Mouse (Mus musculus) spleen, adult 2 months (tissue): ENCODE results near the gene Oaf. TPM values are rescaled to one million over a fixed set of nuclear protein-coding genes. Genes with fewer than 3 reads are reported as not detected.

Experiments used
- DNase-seq, 2 experiments: peaks; one replicate each; pipeline versions ENCODE4 v3.0.0 to v3.0.0-alpha.2; 2012 to 2021; ENCODE audit warnings: low spot score in 2 of 2, low read depth in 1 of 2
- H3K27ac ChIP-seq: fragments of 200-500 bp; 2 replicates; pipeline ENCODE4 v1.5.1; 2012; ENCODE audit warnings: low read length, inconsistent platforms; ENCODE audit not compliant: insufficient read depth
- H3K27me3 ChIP-seq: fragments of 200-500 bp; 2 replicates; pipeline ENCODE4 v1.6.1; 2012; ENCODE audit warnings: mild to moderate bottlenecking, moderate library complexity, low read length, inconsistent platforms; ENCODE audit not compliant: control insufficient read depth, insufficient read depth
- H3K36me3 ChIP-seq: fragments of 200-500 bp; 2 replicates; pipeline ENCODE4 v1.6.1; 2012; ENCODE audit warnings: mild to moderate bottlenecking, low read length, inconsistent platforms; ENCODE audit not compliant: control insufficient read depth, insufficient read depth
- H3K4me1 ChIP-seq: fragments of 200-500 bp; 2 replicates; pipeline ENCODE4 v1.6.1; 2011; ENCODE audit warnings: inconsistent platforms; ENCODE audit not compliant: control insufficient read depth, insufficient read depth, insufficient read length
- H3K4me3 ChIP-seq: fragments of 200-500 bp; 2 replicates; pipeline ENCODE4 v1.5.1; 2011; ENCODE audit warnings: mild to moderate bottlenecking, inconsistent platforms; ENCODE audit not compliant: insufficient read depth, insufficient read length; ENCODE audit errors: extremely low read depth
- CTCF ChIP-seq: fragments of 200-500 bp; IDR thresholded peaks from 2 replicates; pipeline ENCODE4 v1.5.1; 2011; ENCODE audit warnings: mild to moderate bottlenecking, inconsistent platforms; ENCODE audit not compliant: insufficient read depth, insufficient read length, insufficient replicate concordance; ENCODE audit errors: extremely low read depth
- POLR2A ChIP-seq: fragments of 200-500 bp; IDR thresholded peaks from 2 replicates; pipeline ENCODE4 v1.6.1; 2011; ENCODE audit warnings: low read depth, low read length, inconsistent platforms
- WGBS: fragments of 180-500 bp; shearing (Covaris S2); methylation state at CpG from one replicate; pipeline ENCODE4 v1.1.7; 2018; 5-methylcytosine and 5-hydroxymethylcytosine counted together
- polyA plus RNA-seq: library from polyadenylated mRNA; depleted of rRNA; stranded (reverse); fragments of >200 nt; gene quantifications from 2 replicates; pipeline ENCODE4 v1.2.3, GENCODE M21; 2012

The Oaf gene
- polyA plus RNA-seq, 1 experiment, result 8.5 TPM

DNA sequence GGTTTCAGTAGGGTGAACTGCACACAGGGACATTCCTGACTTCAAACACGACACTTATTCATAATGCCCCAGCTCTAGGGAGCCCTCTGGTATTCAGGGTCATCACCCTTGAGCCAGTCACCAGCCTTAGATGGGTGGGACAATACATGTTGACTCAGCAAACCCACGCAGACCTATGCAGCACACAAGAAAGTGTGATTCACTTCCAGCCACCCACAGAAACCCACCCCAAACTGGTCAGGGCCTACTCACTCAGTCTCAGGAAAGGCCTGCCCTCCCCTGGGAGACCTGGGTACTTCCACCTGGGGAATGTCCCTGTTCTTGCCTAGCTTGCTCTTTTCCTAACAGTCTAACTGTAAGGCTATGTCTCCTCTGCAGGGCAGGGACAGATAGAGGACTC is 22.2 kb upstream of the Oaf start:
- H3K27ac ChIP-seq, result no peak overlapping the region
- no peak overlapping the region for H3K4me3 ChIP-seq
- DNase-seq, result no peak
- H3K27me3 ChIP-seq, result no peaks in the 10 kb centered on the region
- WGBS, result 63% methylated on average over 2 of the region's 2 CpGs
- no peaks in the 10 kb centered on the region for H3K36me3 ChIP-seq
- H3K4me1 ChIP-seq, result no peaks in the 10 kb centered on the region
- TF ChIP-seq CTCF (no peak), POLR2A (no peak)

DNA sequence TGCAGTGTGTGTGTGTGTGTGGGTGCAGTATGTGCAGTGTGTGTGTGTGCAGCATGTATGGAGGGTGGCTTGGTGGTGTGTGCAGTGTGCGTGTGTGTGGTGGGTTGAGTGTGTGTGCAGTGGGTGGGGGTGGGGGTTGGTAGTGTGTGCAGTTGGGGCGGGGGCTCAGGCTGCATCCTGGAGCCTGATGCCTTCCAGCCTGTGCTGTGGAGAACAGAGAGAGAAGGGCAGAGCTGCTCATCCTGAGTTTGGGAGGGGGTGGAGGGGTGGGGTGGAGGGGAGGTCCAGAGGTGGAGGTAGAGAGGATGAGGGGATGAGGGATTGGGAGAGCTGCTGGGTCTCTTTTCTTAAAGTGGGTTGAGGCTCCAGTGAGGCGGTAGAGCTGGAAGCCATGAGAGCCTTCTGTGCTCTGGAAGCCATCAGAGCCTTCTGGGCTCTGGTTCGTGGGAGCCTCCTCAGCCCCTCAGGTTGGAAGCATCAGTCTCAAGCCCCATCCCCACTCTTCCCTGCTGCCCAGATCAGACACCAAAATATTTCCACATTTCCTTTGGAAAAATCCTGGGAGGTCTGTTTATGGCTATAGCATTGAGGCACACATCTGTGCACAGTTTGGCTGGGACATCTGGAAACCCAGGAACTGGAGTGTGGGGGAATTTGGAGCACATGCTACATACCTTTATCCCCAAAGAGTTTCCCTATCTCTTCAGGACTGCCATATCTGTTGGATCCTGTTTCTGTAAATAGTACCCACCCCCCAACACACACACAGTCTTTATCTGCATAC is 21.6 kb upstream of the Oaf start:
- no peak for DNase-seq

DNA sequence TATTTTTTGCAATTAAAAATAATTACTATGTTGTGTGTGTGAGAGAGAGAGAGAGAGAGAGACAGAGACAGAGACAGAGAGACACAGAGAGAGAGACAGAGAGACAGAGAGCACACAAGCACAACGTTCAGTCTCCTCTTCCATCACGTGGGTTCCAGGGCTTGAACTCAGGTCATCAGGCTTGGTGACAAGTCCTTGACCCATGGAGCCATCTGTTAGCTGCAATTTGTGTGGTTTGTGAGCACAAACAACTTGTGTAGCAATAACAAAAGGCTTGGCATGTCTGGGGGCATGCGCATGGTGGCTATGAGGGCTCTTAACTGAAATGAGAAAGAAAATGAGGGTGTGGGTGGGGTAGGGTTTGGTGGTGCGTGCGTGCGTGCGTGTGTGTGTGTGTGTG is 20.9 kb upstream of the Oaf start:
- DNase-seq, result no peak
- no peaks in the 10 kb centered on the region for H3K27me3 ChIP-seq
- H3K4me3 ChIP-seq, result no peak overlapping the region
- no peaks in the 10 kb centered on the region for H3K36me3 ChIP-seq
- no peak overlapping the region for H3K27ac ChIP-seq
- H3K4me1 ChIP-seq, result no peaks in the 10 kb centered on the region
- WGBS, result 83% methylated on average over 7 of the region's 7 CpGs
- TF ChIP-seq CTCF, result no peak
- no peak for TF ChIP-seq POLR2A

More for the DNA sequence above, 21.6 kb upstream of the Oaf start:
- Histone ChIP-seq H3K4me1 (no peaks in the 10 kb centered on the region), H3K27ac (no peak overlapping the region), H3K4me3 (no peak overlapping the region), H3K27me3 (no peaks in the 10 kb centered on the region), H3K36me3 (no peaks in the 10 kb centered on the region)
- 91% methylated on average over 4 of the region's 4 CpGs for WGBS
- TF ChIP-seq CTCF, result no peak
- no peak for TF ChIP-seq POLR2A

DNA sequence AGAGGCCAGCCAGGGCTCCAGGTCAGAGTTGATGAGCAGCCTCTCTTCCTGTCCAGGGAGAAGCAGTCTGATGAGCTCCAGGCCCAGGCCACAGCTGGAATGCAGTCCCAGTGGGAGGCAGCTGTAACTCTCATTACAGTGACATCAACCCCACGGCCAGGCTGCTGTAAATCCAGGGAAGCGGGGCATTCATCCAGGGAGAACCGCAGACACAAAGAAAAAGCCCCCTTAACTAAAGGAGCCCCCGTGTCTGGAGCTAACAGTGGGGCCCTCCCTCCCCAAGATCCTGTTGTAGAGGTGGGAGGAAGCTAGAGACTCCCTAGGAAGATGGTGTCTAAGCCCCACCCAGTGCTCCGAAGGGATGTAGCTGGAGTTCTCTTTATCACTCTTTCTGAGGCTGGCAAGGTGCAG is 13.6 kb upstream of the Oaf start:
- Histone ChIP-seq H3K4me1 (no peaks in the 10 kb centered on the region), H3K4me3 (no peak overlapping the region), H3K27me3 (no peaks in the 10 kb centered on the region), H3K27ac (no peak overlapping the region), H3K36me3 (no peaks in the 10 kb centered on the region)
- no peak for DNase-seq
- 88% methylated on average over 5 of the region's 5 CpGs for WGBS
- TF ChIP-seq POLR2A, result no peak
- TF ChIP-seq CTCF, result no peak

DNA sequence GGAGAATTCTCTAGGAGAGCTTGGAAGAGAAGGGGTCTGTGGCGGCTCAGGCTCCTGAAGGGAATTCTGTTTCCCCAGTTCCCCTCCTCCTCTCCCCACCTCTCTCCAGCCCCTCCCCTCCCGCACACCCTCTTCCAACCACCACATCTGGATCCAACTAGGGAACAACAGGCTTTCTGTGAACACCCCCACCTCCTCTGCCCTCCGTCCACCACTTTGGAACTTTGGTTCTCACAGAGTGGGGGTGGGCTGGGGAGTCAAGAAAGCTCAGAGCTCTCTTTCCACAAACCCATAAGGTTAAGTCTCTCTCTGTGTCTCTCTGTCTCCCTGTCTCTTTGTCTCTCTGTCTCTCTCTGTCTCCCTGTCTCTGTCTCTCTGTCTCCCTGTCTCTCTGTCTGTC is 13.1 kb upstream of the Oaf start:
- H3K4me1 ChIP-seq, result no peaks in the 10 kb centered on the region
- DNase-seq, result no peak
- no peak overlapping the region for H3K4me3 ChIP-seq
- WGBS, result 81% methylated on average over 3 of the region's 3 CpGs
- no peaks in the 10 kb centered on the region for H3K27me3 ChIP-seq
- H3K27ac ChIP-seq, result no peak overlapping the region
- H3K36me3 ChIP-seq, result no peaks in the 10 kb centered on the region
- TF ChIP-seq POLR2A, result no peak
- no peak for TF ChIP-seq CTCF

DNA sequence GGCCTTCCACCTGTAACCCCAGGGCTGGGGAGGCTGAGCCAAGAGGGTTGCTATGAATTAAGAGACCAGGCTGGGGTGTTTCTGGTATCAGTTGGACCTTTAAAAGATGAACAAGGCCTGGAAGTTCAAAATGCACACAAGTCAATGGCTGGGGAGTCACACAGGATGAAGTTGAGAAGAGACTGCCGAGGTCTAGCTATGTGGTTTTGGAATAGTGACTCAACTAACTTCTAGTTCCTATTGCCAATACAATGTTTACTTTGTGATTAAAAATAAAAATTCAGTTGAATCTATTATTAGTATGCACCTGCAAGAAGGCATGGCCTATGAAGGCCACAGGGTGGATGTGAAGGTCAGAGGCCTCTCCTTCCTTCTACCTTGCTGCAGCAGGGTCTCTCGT is 12.1 kb upstream of the Oaf start:
- Histone ChIP-seq H3K4me3 (no peak overlapping the region), H3K27ac (no peak overlapping the region), H3K27me3 (no peaks in the 10 kb centered on the region), H3K4me1 (no peaks in the 10 kb centered on the region), H3K36me3 (no peaks in the 10 kb centered on the region)
- TF ChIP-seq CTCF (no peak), POLR2A (no peak)
- WGBS, result 44% methylated on average over 2 of the region's 2 CpGs
- no peak for DNase-seq

DNA sequence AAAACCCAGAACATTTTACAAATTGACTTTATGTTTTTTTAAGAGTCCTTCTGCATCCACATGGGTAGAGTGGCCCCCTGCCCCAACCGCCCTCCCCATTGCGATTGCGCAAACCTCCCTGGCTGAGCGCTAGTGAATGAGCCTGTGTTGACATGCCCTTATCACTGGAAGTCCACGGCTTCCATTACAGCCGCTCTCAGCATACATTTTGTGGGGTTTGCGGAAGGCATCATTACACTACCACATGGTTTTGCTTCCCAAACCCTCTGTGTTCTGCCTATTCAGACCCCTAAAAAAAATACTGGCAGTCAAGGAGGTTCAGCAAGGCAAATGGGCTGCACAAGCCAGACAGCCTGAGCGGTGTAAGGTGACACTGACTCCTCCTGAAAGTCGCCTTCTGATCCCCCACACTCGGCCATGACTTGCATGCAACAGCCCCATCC is 7.0 kb upstream of the Oaf start:
- Histone ChIP-seq H3K36me3 (no peaks in the 10 kb centered on the region), H3K27me3 (no peaks in the 10 kb centered on the region), H3K4me3 (no peak overlapping the region), H3K4me1 (no peaks in the 10 kb centered on the region; the same call in 1 of the 2 replicates), H3K27ac (no peak overlapping the region)
- WGBS, result 56% methylated on average over 10 of the region's 10 CpGs
- no peak for TF ChIP-seq POLR2A
- TF ChIP-seq CTCF, result no peak
- no peak for DNase-seq
